Mouse (Mus musculus) adipocyte (in vitro differentiated cells): ENCODE data around the gene Tnk1.
"Not testable (repeated sequence)": the region's sequence is repeated elsewhere in the genome, so short reads cannot be mapped to it uniquely, and the experiment has no call there.

Experiments
- DNase-seq: peaks from one replicate; pipeline ENCODE4 v3.0.0-alpha.2; 2016; ENCODE audit warnings: low spot score

Gene Tnk1

DNA sequence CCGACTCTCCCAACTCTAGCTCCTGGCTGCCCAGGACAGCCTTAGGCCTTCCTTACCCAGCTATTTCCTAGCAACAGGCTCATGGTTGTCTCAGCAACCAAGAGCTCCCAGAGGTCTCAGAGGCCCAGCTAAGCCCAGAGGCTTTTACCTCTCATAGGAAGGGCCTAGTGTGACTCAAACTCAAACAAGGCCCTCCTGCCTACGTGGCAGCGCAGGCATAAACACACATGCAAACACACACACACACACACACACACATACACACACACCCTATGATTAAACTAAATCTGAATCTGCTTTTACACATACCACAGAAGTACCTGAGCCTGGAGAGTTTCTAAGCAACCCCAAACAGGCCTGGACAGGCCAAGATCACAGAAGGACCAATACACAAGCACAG lies 19.9 kb upstream of the Tnk1 start:
- DNase-seq: no peak

DNA sequence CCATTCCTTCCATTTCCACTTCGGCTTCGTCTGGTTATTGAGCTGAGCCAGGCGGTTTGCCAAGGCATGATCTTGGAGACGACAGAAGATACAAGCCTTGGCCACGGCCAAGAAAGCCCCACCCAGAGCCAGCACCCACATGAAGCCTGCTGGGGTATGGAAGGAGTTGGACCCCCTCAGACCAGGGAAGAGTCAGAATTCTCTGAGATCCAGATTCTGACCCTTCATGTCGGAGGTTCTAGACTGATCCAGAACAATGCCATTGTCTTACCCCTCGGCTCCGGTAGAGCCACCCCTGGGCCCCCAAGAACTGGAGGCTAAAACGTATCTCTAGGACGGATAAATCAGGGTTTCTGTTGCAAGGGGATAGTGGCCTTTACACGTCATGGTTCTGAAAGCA lies 19.3 kb upstream of the Tnk1 start, which contains the start of gene Tmem95:
TSS of gene Tmem95 (minus strand) at position 141 of the 400 bp plus-strand sequence.
- no peak for DNase-seq

DNA sequence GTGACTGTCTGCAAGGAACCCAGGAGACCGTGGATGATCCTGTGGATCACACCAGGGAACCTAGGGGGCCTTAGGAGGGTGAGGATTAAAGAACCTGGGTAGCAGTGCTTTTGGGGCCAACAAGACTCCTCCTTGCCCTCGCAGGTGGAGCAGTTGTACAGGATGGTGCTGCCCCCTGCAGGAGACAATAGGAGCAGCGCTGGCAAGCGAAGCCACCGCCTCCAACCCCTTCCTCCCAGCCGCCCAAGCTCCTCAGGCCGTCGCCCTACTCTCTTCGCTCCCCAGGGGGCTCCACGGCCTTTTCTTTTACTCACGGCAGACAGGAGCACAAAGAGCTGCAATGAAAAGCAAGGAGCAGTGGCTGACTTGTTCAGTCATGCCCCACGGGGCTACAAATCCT lies 18.3 kb upstream of the Tnk1 start:
- DNase-seq: peak; percentile 78

DNA sequence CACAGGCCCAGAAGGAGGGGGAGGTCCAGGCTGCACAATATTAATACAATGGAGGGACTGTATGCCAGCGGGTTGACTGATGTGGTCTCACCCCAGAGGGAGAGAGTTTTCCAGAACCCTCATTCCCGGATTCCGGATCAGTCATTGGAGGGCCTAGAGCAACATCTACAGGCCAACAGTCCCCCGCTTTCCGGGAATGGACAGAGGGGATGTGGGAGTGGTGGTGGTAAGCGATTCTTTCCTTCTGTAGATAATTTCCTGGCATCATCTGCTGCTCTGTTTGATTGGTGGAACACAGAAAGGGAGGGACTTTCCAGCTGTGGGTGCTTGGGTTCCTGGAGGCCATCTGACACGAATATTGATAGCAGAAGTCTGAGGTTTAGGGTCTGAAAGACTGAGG lies 17.7 kb upstream of the Tnk1 start:
- DNase-seq: no peak

DNA sequence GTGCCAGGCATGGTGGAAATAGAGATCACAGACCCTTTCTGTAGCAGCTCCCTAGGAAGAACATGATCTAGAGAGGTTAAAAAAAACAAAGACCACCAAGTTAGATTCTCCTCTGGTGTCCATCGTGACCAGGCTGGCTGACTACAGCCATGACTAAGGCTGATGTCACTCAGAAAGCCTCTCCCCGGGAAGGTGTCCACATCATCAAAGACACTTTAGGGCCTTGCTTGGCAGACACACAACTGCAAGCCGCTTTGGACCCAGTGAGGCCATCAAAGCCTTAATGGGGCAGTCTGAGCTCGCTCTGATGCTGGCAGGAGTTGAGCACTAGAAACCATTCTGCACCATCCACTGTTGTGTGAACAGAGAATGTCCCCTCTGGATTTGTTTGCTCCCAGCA lies 13.9 kb upstream of the Tnk1 start:
- DNase-seq: no peak

DNA sequence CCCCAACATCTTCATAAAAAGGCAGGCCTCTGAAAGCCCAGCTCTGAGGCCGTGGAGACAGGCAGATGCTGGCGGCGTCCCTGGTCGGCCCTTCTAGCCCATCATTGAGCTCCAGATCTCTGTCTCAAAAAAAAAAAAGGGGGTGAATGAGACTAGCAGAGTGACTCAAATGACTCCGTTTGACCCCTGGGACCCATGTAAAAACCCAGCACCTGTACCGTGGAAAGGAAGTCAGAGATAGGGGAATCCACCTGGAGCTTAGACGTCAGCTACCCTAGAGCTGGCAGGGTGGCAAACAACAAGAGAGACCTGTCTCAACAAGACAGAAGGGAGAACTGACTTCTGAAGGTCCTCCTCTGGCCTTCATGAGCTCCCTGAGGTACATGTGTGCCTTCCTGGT lies 13.3 kb upstream of the Tnk1 start:
- DNase-seq: no peak

DNA sequence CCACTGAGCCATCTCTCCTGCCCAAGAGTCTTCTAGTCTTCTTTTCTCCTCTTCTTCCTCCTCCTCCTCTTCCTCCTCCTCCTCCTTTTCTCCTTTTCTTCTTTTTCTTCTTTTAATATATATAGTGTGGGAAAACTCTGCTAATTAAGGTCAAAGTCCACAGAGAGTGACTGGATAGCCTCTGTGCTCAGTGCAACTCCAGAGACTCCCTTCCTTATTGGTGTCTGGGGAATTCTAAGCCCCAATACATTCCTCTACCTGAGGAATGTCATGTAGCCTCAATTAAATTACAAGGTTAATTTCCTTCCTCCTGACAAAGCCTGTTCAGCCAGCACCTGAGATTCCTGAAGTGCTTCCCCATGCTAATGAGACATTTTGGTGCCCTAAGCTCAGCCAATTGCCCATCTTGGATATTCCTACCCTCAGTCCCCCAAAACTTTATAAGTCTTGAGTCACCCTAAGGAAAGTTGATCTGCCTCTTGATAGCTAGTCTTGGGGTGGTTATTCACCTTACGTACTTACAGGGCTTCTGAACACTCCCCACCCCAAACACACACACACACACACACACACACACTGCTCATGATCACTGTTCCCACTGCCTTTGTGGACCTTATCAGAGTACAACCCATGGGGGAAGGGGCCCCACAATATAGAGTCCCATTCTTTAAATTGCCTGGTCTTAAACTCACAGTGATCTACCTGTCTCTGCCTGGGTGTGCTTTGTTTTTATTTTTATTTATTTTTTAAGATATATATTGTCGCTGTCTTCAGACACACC lies 11.9 kb upstream of the Tnk1 start:
- no peak for DNase-seq

DNA sequence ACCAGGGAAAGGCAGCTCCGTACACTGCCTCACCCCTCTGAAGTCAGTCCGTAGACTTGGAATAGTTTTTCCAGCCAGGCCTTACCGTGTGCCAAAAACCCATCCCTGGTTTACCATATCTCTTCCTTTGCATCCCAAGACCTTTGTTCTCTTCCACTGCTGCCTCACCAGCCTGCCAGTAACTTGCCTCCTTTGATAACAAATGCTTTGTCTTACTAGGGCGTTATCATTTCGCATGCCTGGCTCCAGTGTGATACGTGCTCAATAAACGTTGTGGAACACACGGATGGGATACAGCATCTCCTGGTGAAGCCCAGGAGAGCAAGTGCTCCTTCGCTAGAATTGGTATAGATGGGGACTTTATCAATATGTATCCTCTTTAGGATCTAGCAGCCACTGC lies 8.8 kb upstream of the Tnk1 start:
- no peak for DNase-seq

DNA sequence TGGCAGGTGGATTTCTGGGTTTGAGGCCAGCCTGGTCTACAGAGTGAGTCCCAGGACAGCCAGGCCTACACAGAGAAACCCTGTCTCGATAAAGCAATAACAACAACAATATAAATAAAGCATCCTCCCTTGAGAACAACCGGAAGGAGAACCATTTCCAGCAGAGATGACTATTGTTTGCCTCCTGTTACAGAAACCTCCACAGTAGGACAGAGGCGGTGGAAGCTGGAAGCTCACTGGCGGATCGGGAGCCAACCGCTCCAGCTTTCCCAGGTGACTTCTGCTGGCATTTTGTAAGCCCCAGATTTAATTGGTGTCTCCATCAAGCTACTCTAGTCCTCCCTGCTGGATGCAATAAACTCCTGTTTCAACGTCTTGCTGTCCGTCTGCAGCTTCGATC lies 7.0 kb upstream of the Tnk1 start:
- no peak for DNase-seq

DNA sequence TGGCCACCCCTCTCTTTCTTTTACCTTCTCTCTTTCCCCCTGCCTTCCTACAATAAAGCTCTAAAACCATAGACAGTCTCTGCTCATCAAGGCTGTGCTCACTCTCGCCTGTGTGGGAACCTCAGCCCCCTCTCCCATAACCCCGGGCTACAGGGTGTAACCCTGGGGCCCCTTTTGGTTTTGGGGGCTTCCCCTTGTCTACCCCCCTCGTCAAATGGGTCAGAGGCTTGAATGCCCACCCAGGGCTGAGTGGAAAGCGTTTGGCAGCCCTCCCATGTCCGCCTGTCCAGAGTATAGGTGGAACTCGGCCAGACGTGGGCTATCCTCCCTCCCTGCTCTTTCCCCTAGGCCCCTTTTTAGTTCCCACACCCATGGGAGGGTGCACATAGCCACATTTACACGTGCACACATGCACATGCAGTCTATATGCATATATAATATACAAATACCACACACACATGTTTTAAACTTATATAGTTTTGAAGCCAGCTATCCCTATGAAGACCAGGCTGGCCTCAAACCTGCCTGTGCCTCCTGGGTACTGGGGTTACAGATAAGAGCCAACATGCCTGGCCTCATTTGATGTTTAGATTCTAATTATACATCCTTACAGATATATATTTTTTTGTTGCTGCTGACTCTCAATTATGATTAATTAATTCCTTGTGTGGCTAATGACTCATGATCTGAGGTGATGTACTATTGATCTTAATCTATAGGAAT lies 5.8 kb upstream of the Tnk1 start:
- DNase-seq: no peak

DNA sequence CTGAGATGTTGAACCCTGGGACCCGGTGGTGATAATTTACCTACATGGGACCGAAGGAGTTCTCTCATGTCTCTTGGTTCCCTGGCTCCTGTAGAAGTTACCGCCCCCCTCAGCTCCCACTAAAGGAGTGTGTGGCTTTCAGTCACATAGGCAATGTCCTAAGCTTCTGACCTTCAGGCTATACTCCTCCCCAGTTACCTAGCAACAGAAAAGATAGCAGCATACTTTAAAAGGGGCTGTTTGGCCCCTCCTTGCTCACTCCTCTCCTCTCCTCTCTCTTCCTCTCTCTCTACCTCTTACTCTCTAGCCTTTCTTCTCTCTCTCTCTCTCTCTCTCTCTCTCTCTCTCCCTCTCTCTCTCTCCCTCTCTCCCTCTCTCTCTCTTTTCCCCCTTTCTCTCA lies 5.2 kb upstream of the Tnk1 start:
- not testable (repeated sequence) for DNase-seq

DNA sequence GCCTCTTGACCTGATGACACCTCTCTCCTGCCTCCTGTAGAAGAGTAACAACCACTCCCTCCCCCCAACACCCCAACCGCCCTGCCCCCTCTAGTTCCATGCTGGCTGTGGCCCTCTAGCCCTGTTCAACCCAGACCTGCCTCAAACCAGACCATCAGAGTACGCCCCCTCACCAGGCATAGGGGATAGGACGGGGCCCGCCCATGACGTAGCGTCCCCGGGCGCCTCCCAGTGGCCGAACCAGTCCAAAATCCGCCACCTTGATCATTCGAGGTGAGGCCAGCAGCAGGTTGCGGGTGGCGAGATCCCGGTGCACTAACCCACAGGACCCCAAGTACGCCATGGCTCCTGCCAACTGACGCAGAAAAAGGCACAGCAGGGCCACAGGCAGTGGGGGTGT lies 3.2 kb downstream of the Tnk1 start:
- no peak for DNase-seq

DNA sequence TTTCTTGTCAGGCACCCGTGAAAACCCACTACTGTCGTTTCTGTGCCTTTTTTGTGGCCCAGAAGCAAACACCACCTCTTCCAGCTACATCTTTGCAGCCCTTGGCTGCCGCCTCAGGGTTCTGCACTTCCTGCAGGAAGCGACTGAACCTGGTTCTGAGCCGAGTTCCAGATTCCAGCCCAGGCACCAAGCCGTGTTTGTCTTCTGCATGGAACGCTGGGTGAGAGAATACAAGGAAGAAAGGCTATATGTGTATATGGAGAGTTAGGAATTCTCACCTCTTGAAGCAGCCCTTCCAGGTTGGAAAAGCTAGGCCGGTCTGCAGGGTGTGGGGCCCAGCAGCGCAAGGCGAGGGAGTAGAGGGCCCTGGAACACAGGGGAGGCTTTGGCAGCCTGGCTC lies 3.9 kb downstream of the Tnk1 start:
- DNase-seq: no peak

DNA sequence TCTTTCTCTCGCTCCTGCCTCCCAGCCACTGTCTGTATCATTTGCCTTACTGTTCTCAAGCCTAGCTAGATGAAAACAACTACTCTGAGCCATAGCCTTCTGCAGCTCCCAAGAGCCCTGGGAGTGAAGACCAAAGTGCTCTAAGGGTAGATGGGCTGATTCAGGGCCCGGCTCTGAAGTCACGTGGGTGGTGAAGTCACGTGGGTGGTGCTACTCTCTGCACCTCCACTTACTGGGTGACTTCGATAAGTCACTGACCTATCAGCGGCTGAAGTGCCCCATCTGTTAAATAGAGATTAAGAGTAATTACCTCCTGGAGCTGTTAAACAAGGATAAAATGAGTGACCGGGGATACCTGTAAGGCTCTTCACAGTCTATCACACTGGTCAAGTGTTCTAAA lies 4.5 kb downstream of the Tnk1 start:
- no peak for DNase-seq

DNA sequence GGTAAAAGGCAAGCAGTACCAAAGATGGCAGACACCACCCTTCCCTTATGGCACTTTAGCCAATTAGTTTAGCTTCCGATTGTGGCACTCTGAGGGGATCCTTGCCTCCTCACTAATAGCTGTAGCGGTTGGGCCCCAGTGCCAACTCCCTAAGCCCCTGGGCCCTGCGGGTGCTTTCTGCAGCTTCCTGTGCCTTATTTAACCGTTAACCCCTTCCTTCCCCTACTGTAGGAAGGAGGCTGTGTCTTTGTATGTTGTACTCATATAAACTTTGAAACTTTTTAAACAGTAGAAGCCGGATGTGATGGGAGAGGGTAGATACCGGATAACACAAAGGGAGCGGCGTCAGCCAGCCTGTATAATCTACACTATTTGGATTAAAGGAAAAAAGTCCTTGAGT lies 7.8 kb downstream of the Tnk1 start:
- no peak for DNase-seq

DNA sequence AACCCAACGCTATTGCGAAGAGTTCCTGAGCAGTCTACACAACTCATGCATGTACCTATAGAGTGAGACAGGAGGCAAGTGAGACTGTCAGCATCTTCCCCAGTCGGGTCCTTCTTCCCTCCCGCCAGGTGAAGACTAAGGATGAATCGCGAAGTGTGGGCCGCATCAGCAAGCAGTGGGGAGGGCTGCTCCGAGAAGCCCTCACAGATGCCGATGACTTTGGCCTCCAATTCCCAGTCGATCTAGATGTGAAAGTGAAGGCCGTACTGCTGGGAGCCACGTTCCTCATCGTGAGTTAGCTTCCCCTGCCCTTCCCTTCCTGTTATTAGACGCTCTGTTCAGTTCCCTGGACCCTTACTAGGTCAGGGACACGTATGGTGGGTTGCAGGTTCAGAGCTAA lies 8.6 kb downstream of the Tnk1 start:
- no peak for DNase-seq

DNA sequence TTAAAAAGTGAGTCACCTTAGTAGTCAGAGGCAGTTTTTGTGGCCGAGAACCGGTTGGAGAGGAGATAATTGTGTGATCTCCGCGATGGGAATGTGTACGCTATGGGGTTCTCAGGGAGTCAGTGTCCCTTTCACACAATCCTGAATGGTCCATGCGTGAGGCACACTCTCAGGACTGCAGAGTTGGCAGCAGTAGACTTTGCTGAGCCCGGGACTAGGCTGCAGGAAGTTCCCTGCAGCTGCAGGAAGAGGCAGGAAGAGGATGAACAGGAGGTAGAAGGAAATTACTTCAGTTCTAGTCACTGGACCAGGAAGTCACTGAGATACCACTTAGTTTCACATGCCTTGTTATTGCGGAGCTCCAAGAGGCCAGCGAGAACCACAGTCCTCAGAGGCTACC lies 9.4 kb downstream of the Tnk1 start:
- DNase-seq: no peak

DNA sequence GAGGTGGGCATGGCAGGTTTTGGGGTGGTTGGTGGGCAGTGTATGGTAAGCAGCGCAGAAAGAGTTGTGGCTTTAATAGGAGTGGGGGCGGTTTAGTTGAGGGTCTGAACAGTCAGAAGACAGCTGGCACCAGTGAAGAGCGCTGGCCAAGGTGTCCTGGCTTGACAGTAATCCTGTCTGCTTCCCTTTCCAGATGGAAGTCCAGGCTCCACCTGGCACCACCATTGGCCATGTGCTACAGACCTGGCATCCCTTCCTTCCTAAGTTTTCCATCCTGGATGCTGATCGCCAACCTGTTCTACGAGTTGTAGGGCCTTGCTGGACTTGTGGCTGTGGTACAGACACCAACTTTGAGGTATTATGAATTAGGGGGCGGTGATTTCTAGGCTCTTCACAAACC lies 10.5 kb downstream of the Tnk1 start:
- no peak for DNase-seq

DNA sequence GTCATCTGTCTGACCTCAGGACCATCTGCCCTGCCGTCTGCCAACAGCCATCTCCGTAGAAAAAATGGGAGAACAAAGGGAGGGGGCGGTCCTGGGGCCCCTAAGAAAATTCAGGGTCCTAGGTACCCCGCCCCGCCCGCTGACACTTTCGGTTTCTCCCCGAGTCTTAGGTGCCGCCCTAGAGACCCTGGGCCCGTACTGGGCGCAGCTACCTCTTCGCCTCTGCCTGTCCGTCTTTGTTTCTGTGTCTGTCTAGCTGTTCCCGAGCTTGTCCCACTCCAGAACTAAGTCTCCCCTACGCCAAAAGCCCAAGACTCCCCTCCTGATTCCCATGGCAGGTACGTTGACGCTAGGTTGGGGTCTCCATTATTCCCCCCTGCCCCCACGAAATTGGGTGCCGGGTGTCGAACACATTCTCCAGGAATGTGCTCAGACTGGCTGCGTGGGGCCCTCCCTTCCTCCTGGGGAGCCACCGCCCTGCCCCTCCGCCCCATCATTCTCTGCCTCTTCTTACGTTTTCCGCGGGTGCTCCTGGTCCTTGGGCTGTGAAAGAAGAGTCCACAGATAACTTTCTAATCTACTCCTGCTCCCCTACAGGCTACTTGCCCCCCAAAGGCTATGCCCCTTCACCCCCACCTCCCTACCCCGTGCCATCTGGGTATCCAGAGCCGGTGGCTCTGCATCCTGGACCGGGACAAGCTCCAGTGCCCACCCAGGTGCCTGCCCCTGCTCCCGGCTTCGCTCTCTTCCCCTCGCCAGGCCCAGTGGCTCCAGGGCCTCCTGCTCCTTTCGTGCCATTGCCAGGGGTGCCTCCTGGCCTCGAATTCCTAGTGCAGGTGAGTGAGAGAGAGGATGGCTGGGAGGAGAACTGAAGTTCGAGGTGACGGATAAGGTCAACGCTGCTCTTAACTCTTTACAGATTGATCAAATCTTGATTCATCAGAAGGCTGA lies 11.5 kb downstream of the Tnk1 start:
- no peak for DNase-seq

DNA sequence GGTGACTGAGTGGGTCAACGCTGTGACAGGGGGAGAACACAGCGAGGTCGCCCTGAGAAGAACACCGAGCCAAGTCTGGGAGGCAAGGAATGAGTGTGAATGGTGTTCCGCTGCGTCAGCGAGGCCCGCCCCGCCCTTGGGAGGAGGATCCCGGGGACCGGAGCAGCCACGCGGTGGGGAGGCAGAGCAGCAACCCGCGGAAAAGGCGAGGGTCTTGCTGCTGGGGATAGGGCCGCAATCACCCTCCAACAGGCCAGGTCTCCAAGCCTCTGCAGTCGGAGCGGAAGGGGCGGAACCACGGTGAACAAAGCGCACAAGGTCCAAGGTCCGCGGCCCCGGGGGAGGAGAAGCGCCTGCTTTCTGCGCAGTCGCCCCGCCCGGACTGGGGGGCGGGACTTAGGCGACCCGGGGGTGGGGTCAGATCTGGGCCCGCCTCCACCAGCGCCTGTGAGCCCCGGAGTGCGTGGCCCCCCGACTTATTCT lies 12.3 kb downstream of the Tnk1 start, which contains the start of gene Plscr3:
TSS of gene Plscr3 (plus strand) at position 179 of the 483 bp plus-strand sequence.
- peak; percentile 86 for DNase-seq

DNA sequence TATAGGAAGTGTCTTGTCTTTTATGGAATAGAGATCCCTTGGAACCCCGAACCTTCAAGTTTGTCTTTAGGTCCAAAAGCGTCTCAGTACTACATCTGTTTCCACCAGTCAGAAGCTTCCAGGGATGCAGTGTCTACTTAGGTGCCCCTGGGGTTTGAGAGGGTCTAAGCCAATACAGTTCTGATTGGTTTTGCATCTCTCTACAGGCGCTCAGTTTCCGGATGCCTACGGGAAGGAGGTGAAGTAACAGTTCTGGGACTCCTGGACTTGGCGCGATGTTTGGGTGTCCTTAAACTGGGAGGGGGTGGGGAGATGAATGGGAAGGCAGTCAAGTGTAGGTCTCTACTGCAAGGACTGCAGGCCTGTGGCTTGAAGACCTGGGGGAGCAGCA lies 19.8 kb downstream of the Tnk1 start:
- DNase-seq: peak; percentile 56

DNA sequence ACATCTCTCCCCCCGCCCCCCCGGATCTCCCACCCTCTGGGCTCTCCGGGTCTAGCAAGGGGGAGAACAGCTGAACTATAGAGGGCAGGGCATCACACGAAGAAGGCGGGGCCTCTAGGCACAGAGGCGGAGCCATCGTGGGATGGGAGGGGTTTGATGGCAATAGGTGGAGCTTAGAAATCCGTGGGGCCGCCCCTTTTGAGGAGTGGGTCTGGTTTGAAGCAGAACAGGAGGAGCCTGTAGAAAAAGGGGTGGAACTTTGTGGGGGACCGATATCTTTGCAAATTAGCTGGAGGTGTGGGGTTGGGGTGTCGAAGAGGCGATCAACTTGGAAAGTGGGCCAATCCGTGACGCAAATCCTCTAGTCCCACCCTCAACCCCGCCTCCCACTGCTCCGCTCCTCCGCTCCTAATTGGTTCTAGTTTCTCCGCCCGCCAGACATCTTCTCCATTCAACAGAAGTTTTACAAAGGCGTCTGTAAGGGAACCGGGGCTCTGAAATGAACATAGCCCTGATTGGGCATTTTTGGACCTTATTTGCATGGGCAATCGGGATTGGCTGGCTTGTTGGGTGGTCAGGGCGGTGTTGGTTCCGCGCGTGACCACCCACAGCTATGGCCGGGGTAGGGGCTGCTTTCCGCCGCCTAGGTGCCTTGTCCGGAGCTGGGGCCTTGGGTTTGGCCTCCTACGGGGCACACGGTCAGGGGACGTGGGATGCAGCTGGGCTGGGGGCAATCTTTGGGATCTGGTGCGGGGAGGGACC lies 20.4 kb downstream of the Tnk1 start, which contains the start of gene Tmem256:
TSS of gene Tmem256 (plus strand) at position 563 of the 762 bp plus-strand sequence.
- DNase-seq: peak; percentile 98
